Mouse (Mus musculus) forebrain, embryonic 10.5 days (tissue): ENCODE data around the gene Thoc3. TPM values are rescaled to one million over a fixed set of nuclear protein-coding genes. Genes with fewer than 3 reads are reported as not detected.

ENCODE experiments used
- DNase-seq: peaks from one replicate; pipeline ENCODE4 v3.0.0-alpha.2; 2017; ENCODE audit warnings: low spot score; ENCODE audit errors: extremely low spot score
- H3K27ac ChIP-seq: fragments of 300-500 bp; sonication (generic); 2 replicates; pipeline ENCODE4 v1.5.1; 2016; ENCODE audit warnings: mild to moderate bottlenecking
- H3K27me3 ChIP-seq: fragments of 300-500 bp; sonication (generic); 2 replicates; pipeline ENCODE4 v1.6.1; 2016; ENCODE audit warnings: mild to moderate bottlenecking; ENCODE audit not compliant: poor library complexity, severe bottlenecking
- H3K36me3 ChIP-seq: fragments of 300-500 bp; sonication (generic); replicated peaks from 2 replicates; pipeline ENCODE4 v1.6.1; 2016; ENCODE audit warnings: mild to moderate bottlenecking, moderate library complexity
- H3K4me1 ChIP-seq: fragments of 300-500 bp; sonication (generic); 2 replicates; pipeline ENCODE4 v1.6.1; 2016
- H3K4me3 ChIP-seq: fragments of 300-500 bp; sonication (generic); 2 replicates; pipeline ENCODE4 v1.5.1; 2016; ENCODE audit warnings: mild to moderate bottlenecking, moderate library complexity
- H3K9me3 ChIP-seq: fragments of 300-500 bp; sonication (generic); 2 replicates; pipeline ENCODE4 v1.6.1; 2016; ENCODE audit warnings: mild to moderate bottlenecking, moderate library complexity
- WGBS: fragments of 180-500 bp; shearing (Covaris S2); methylation state at CpG from one replicate; pipeline ENCODE4 v1.1.7; 2016; 5-methylcytosine and 5-hydroxymethylcytosine counted together
- polyA plus RNA-seq: library from polyadenylated mRNA; unstranded; fragments of >200 nt; fragmentation: Nextera tagmentation; extraction: Ambion mirVana; gene quantifications from 2 replicates; pipeline ENCODE4 v1.2.1, GENCODE M21; 2016

The Thoc3 gene
- polyA plus RNA-seq, 1 experiment from 2014 or later: 193 TPM

GRCm38 (mm10) chr13:54475702-54476101, 7.1 kb upstream of the Thoc3 start:
- 81% methylated on average over 5 of the region's 5 CpGs for WGBS
- no peak for DNase-seq

DNA sequence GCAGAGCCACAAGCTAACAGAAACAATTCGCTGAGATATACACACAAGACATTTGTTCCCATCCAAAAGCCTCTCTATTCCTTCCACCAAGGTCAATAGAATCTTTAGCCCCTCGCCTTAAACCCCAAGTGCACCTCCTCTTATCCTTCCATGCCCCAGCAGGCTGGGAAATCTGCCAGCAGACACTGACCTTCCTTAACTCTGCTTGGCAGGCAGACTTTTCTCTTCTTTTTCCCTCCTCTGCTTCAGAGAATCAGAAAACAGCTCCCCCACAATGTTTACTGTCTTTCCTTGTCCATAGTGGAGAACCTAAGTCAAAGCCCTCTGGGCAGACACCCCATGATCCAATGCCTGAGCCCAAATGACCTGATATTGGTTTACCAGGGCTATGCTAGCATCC, 6.3 kb upstream of the Thoc3 start:
- no peak for DNase-seq
- WGBS: 77% methylated on average over 2 of the region's 2 CpGs

More at GRCm38 (mm10) chr13:54475702-54476101, 7.1 kb upstream of the Thoc3 start:
- Histone ChIP-seq H3K9me3 (no peaks in the 10 kb centered on the region; the same call in 1 of the 2 replicates), H3K4me3 (no peak overlapping the region), H3K4me1 (no peaks in the 10 kb centered on the region), H3K36me3 (no peaks in the 10 kb centered on the region), H3K27me3 (no peaks in the 10 kb centered on the region), H3K27ac (no peak overlapping the region)

GRCm38 (mm10) chr13:54471967-54472366, 3.3 kb upstream of the Thoc3 start:
- H3K4me3 ChIP-seq: no peak overlapping the region
- DNase-seq: no peak
- H3K4me1 ChIP-seq: peaks cover 14% of the 10 kb centered on the region
- 83% methylated on average over 4 of the region's 4 CpGs for WGBS
- no peaks in the 10 kb centered on the region; the same call in 1 of the 2 replicates for H3K9me3 ChIP-seq
- no peak overlapping the region for H3K27ac ChIP-seq
- peaks cover 7% of the 10 kb centered on the region for H3K36me3 ChIP-seq
- no peaks in the 10 kb centered on the region for H3K27me3 ChIP-seq

More for the DNA sequence above, 6.3 kb upstream of the Thoc3 start:
- Histone ChIP-seq H3K27me3 (no peaks in the 10 kb centered on the region), H3K4me3 (no peak overlapping the region), H3K9me3 (no peaks in the 10 kb centered on the region; the same call in 1 of the 2 replicates), H3K27ac (no peak overlapping the region), H3K4me1 (no peaks in the 10 kb centered on the region), H3K36me3 (no peaks in the 10 kb centered on the region)

- peaks cover 37% of the 10 kb centered on the region for H3K36me3 ChIP-seq
- H3K4me1 ChIP-seq: peaks cover 14% of the 10 kb centered on the region
- WGBS: 13% methylated on average over 4 of the region's 4 CpGs
- H3K27me3 ChIP-seq: no peaks in the 10 kb centered on the region
- H3K4me3 ChIP-seq: peak overlapping the region; percentile 99
- no peak for DNase-seq
- H3K9me3 ChIP-seq: peaks cover 19% of the 10 kb centered on the region
- peak overlapping the region; percentile 91 for H3K27ac ChIP-seq
Observed at GRCm38 (mm10) chr13:54469012-54469354, 334 bp upstream of the Thoc3 start.

GRCm38 (mm10) chr13:54459282-54459681, 9.4 kb downstream of the Thoc3 start:
- no peak overlapping the region for H3K4me3 ChIP-seq
- H3K36me3 ChIP-seq: peaks cover 99% of the 10 kb centered on the region
- H3K27me3 ChIP-seq: no peaks in the 10 kb centered on the region
- no peak for DNase-seq
- no peak overlapping the region for H3K27ac ChIP-seq
- no peaks in the 10 kb centered on the region for H3K4me1 ChIP-seq
- peaks cover 9% of the 10 kb centered on the region for H3K9me3 ChIP-seq
- WGBS: 93% methylated on average over 4 of the region's 4 CpGs

- H3K27me3 ChIP-seq: no peaks in the 10 kb centered on the region
- 86% methylated on average over 2 of the region's 2 CpGs for WGBS
- no peaks in the 10 kb centered on the region for H3K4me1 ChIP-seq
- DNase-seq: no peak
- peaks cover 94% of the 10 kb centered on the region for H3K36me3 ChIP-seq
- H3K4me3 ChIP-seq: no peak overlapping the region
- H3K9me3 ChIP-seq: no peaks in the 10 kb centered on the region
- no peak overlapping the region for H3K27ac ChIP-seq
Observed at GRCm38 (mm10) chr13:54457062-54457461, 11.6 kb downstream of the Thoc3 start.

- Histone ChIP-seq H3K36me3 (peaks cover under 1% of the 10 kb centered on the region), H3K4me3 (peak overlapping the region; percentile 31), H3K4me1 (peaks cover 23% of the 10 kb centered on the region), H3K27me3 (peaks cover 53% of the 10 kb centered on the region), H3K27ac (peak overlapping the region; percentile 58; the same call in 1 of the 2 replicates), H3K9me3 (no peaks in the 10 kb centered on the region)
- DNase-seq: peak; percentile 54
- 1% methylated on average over 15 of the region's 15 CpGs for WGBS
Observed at GRCm38 (mm10) chr13:54447496-54448224, 21.0 kb downstream of the Thoc3 start.

DNA sequence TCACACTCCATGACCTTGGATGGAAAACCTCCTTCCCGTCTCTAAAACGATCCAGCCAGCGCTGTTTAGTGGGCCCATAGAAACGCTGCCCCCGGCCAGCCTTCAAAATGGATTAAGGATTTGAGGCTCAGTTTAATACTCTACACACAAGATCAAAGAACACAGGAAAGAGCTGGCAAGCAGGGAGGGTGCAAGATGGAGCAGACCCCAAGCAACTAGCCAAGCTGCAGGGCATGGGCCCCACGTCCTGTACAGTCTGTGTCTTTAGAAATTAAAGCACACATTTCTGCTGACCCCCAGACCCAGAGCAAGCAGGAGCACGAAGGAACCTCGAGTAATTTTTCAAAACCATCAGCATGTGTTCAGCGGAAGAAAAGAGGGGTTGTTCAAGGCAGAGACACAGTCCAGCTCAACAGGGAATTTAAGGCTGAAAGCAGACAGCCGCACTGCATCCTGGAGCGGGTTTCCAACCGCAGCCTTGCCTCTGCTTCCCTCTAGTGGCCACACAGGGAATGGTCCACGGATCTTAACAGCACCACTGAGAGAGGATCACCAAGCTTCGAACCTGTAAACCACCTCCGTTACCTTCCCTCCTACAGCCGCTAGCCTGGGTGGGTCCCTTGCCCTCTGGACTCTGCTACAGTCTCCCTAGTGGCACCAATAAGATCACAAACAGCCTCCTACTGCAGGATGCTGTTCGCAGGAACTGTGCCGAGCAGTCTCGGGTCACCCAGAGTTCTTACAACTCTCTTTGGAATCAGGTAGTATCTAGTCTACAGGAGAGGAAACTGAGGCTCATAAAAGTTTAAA, 21.8 kb downstream of the Thoc3 start:
- Histone ChIP-seq H3K36me3 (no peaks in the 10 kb centered on the region), H3K4me1 (peaks cover 23% of the 10 kb centered on the region), H3K9me3 (no peaks in the 10 kb centered on the region), H3K27ac (peak overlapping the region; percentile 58; the same call in 1 of the 2 replicates), H3K4me3 (peak overlapping the region; percentile 31; the same call in 1 of the 2 replicates), H3K27me3 (peaks cover 53% of the 10 kb centered on the region)
- DNase-seq: peak; percentile 87
- 24% methylated on average over 19 of the region's 19 CpGs for WGBS

DNA sequence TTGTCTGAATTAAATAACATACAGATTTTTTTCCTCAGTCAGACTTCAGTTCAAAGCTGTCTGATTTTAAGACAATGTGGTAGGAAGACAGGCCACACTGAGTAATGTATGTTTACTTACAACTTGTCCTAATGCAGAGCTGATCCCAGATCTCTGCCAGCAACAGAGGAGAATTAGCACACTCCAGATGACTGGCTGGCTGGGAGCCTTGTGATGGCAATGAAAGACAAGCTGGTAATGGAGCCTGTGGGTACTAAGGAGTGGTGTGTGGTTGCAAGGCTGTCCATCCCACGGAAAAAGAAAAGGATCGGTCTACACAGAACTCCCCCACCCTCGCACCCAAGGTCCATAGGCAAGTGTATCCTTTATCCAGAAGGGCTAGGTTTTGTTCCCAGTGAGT, 25.0 kb downstream of the Thoc3 start:
- Histone ChIP-seq H3K27ac (no peak overlapping the region), H3K27me3 (peaks cover 27% of the 10 kb centered on the region), H3K36me3 (no peaks in the 10 kb centered on the region), H3K4me3 (no peak overlapping the region), H3K4me1 (peaks cover 31% of the 10 kb centered on the region), H3K9me3 (no peaks in the 10 kb centered on the region)
- DNase-seq: no peak
- WGBS: 87% methylated on average over 3 of the region's 3 CpGs

- H3K4me3 ChIP-seq: no peak overlapping the region
- 77% methylated on average over 7 of the region's 7 CpGs for WGBS
- peaks cover 5% of the 10 kb centered on the region for H3K27me3 ChIP-seq
- H3K27ac ChIP-seq: 0 out of 2 replicates have a peak overlapping the region, but pooled peaks have one; percentile 11
- no peaks in the 10 kb centered on the region for H3K36me3 ChIP-seq
- H3K4me1 ChIP-seq: peaks cover 8% of the 10 kb centered on the region
- DNase-seq: no peak
- H3K9me3 ChIP-seq: no peaks in the 10 kb centered on the region
Observed at GRCm38 (mm10) chr13:54439912-54440311, 28.7 kb downstream of the Thoc3 start.

GRCm38 (mm10) chr13:54438814-54439213, 29.8 kb downstream of the Thoc3 start:
- Histone ChIP-seq H3K9me3 (no peaks in the 10 kb centered on the region), H3K27ac (no peak overlapping the region), H3K36me3 (no peaks in the 10 kb centered on the region), H3K27me3 (no peaks in the 10 kb centered on the region), H3K4me1 (peaks cover 8% of the 10 kb centered on the region), H3K4me3 (no peak overlapping the region)
- DNase-seq: no peak
- 80% methylated on average over 3 of the region's 3 CpGs for whole genome bisulfite sequencing

- no peak overlapping the region for H3K27ac ChIP-seq
- no peak overlapping the region for H3K4me3 ChIP-seq
- 96% methylated on average over 6 of the region's 6 CpGs for WGBS
- H3K27me3 ChIP-seq: no peaks in the 10 kb centered on the region
- DNase-seq: no peak
- H3K36me3 ChIP-seq: no peaks in the 10 kb centered on the region
- no peaks in the 10 kb centered on the region for H3K9me3 ChIP-seq
- peaks cover 8% of the 10 kb centered on the region for H3K4me1 ChIP-seq
Observed at GRCm38 (mm10) chr13:54437083-54437482, 31.6 kb downstream of the Thoc3 start.

DNA sequence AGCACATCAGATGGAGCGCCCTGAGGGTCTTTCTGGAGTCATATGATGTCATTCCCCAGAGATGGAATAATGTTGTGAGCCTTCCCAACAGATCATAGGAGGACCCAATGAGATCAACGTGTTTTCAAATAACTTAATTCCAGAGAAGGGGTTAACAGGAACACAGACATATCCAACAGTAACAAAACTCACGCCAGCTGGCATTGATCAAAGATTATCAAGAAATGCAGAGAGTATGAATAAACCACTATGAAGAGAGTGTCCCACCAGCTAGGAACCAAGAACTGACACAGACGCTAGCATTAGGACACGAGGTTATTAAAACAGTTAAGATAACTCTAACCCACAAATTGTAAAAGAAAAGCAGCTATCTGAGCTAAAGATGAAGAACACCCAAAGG, 32.0 kb downstream of the Thoc3 start:
- Histone ChIP-seq H3K9me3 (no peaks in the 10 kb centered on the region), H3K4me3 (no peak overlapping the region), H3K27me3 (no peaks in the 10 kb centered on the region), H3K27ac (no peak overlapping the region), H3K4me1 (peaks cover 8% of the 10 kb centered on the region), H3K36me3 (no peaks in the 10 kb centered on the region)
- WGBS: 83% methylated on average over 5 of the region's 5 CpGs
- DNase-seq: no peak
